Comparison of ENCODE assay signal across 11 mouse cellular contexts in the genomic region with DNA sequence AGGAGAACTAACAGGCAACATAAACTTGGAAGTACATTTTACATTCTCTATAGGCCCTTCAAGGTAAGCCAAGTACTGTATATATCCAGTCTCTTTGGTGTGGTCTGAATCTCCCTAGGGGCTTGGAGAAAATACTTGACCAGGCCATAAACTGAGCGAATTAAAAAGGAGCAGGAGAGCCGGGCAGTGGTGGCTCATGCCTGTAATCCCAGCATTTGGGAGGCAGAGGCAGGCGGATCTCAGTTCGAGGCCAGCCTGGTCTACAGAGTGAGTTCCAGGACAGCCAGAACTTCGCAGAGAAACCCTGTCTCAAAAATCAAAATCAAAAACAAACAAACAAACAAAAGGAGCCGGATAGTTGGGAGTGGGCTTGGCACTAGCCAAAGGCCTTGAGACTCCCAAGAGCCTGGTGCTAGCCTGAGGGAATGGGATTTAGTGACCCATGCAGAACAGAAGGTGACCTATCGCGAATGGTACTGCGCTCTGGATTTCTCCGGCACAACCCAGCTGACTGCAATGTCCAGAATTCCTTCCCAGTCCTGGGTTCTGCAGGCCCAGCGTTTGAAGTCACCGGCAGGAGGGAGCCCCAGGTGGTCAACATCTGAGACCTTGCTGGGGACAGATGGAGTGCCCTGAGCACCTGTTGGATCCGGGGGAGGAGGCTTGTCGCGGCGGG. TPM values are rescaled to one million over a fixed set of nuclear protein-coding genes. Genes with fewer than 3 reads are reported as not detected.
A peak's percentile ranks its signal among the peaks of the same experiment; 100 is the strongest.
DNase-seq lines count a peak whose midpoint lies in the region; ATAC-seq lines count a peak whose summit lies in the region.
"Had no signal": no experiment of that assay in that cellular context is flagged by ENCODE, and none has a peak within 500 bp of the region (broad histone marks: within the 10 kb centered on the region; RNA-seq: fewer than 3 reads in every experiment).

No protein-coding gene starts in this region.

- ATAC-seq in forebrain, embryonic 13.5 days: no peak
- no peak for ATAC-seq in forebrain, embryonic 14.5 days
- 0 out of 2 replicates have a peak, but pooled peaks have one; percentile 16 for ATAC-seq in midbrain, embryonic 11.5 days (ENCODE audit: low FRiP score)
- no peak for ATAC-seq in midbrain, embryonic 16.5 days
- ATAC-seq in stomach, embryonic 15.5 days (ENCODE audit: insufficient read depth, low FRiP score, low read depth): no peak
- ATAC-seq: forebrain, embryonic 15.5 days had no signal

- H3K36me3 ChIP-seq in forebrain, embryonic 13.5 days (ENCODE audit: poor library complexity, severe bottlenecking): no peaks in the 10 kb centered on the region
- no peaks in the 10 kb centered on the region for H3K36me3 ChIP-seq in forebrain, embryonic 14.5 days (ENCODE audit: control insufficient read depth, insufficient read depth, low read length)
- no peaks in the 10 kb centered on the region for H3K36me3 ChIP-seq in midbrain, embryonic 11.5 days (ENCODE audit: control insufficient read depth, insufficient read depth, low read length)
- no peaks in the 10 kb centered on the region for H3K36me3 ChIP-seq in midbrain, embryonic 16.5 days (ENCODE audit: control insufficient read depth, insufficient read depth, low read length)
- no peaks in the 10 kb centered on the region for H3K36me3 ChIP-seq in stomach, embryonic 15.5 days
- H3K36me3 ChIP-seq: embryonic facial prominence, embryonic 13.5 days; forebrain, embryonic 15.5 days had no signal

- H3K9me3 ChIP-seq in forebrain, embryonic 13.5 days (replicated peaks): no peaks in the 10 kb centered on the region
- H3K9me3 ChIP-seq in forebrain, embryonic 14.5 days (replicated peaks; ENCODE audit: control insufficient read depth, low read length): no peaks in the 10 kb centered on the region
- H3K9me3 ChIP-seq in midbrain, embryonic 11.5 days (ENCODE audit: control insufficient read depth, low read length): no peaks in the 10 kb centered on the region
- no peaks in the 10 kb centered on the region for H3K9me3 ChIP-seq in midbrain, embryonic 16.5 days (replicated peaks; ENCODE audit: control insufficient read depth, low read length, poor library complexity, severe bottlenecking)
- no peaks in the 10 kb centered on the region for H3K9me3 ChIP-seq in stomach, embryonic 15.5 days
- H3K9me3 ChIP-seq: embryonic facial prominence, embryonic 13.5 days; forebrain, embryonic 15.5 days had no signal

- H3K27ac ChIP-seq in forebrain, embryonic 13.5 days: no peak overlapping the region
- no peak overlapping the region for H3K27ac ChIP-seq in forebrain, embryonic 14.5 days (ENCODE audit: low read depth, low read length)
- no peak overlapping the region for H3K27ac ChIP-seq in midbrain, embryonic 11.5 days (ENCODE audit: low read depth, low read length)
- H3K27ac ChIP-seq in midbrain, embryonic 16.5 days (ENCODE audit: low read length): no peak overlapping the region
- H3K27ac ChIP-seq in stomach, embryonic 15.5 days: no peak overlapping the region
- H3K27ac ChIP-seq: embryonic facial prominence, embryonic 13.5 days; forebrain, embryonic 15.5 days; macrophage had no signal

- 49% methylated on average over 16 of the region's 16 CpGs for WGBS in forebrain, embryonic 13.5 days
- WGBS in forebrain, embryonic 14.5 days: 51% methylated on average over 16 of the region's 16 CpGs
- 44% methylated on average over 16 of the region's 16 CpGs for WGBS in midbrain, embryonic 11.5 days
- WGBS in midbrain, embryonic 16.5 days: 48% methylated on average over 16 of the region's 16 CpGs
- WGBS in stomach, embryonic 15.5 days: 54% methylated on average over 16 of the region's 16 CpGs

- H3K9ac ChIP-seq in forebrain, embryonic 13.5 days: no peak overlapping the region
- no peak overlapping the region for H3K9ac ChIP-seq in forebrain, embryonic 14.5 days (ENCODE audit: low read length)
- no peak overlapping the region for H3K9ac ChIP-seq in midbrain, embryonic 11.5 days (ENCODE audit: low read length)
- no peak overlapping the region for H3K9ac ChIP-seq in midbrain, embryonic 16.5 days (ENCODE audit: low read depth, low read length)
- no peak overlapping the region for H3K9ac ChIP-seq in stomach, embryonic 15.5 days
- H3K9ac ChIP-seq: embryonic facial prominence, embryonic 13.5 days; forebrain, embryonic 15.5 days had no signal

- peak overlapping the region; percentile 21; the same call in 1 of the 2 replicates for H3K4me2 ChIP-seq in forebrain, embryonic 13.5 days
- H3K4me2 ChIP-seq in forebrain, embryonic 14.5 days (ENCODE audit: low read length): no peak overlapping the region
- no peak overlapping the region; the same call in 1 of the 2 replicates for H3K4me2 ChIP-seq in midbrain, embryonic 11.5 days
- H3K4me2 ChIP-seq in midbrain, embryonic 16.5 days (ENCODE audit: low read length): no peak overlapping the region
- 0 out of 2 replicates have a peak overlapping the region, but pooled peaks have one; percentile 9 for H3K4me2 ChIP-seq in stomach, embryonic 15.5 days
- H3K4me2 ChIP-seq: embryonic facial prominence, embryonic 13.5 days; forebrain, embryonic 15.5 days had no signal

- DNase-seq in forebrain, embryonic 14.5 days (ENCODE audit: low spot score): no peak
- DNase-seq in kidney, adult 11 months: peak; percentile 49
- no peak for DNase-seq in kidney, postnatal 10 days
- DNase-seq in midbrain, embryonic 11.5 days (ENCODE audit: low spot score, missing footprints): peak; percentile 51
- DNase-seq in adrenal gland, adult (ENCODE audit: inconsistent age in 2 of 2, low spot score in 1 of 2): no peak

- H3K4me1 ChIP-seq in forebrain, embryonic 13.5 days: peaks cover 11% of the 10 kb centered on the region
- peaks cover 4% of the 10 kb centered on the region; the same call in 1 of the 2 replicates for H3K4me1 ChIP-seq in forebrain, embryonic 14.5 days (ENCODE audit: control insufficient read depth, insufficient read depth, low read length)
- peaks cover 12% of the 10 kb centered on the region for H3K4me1 ChIP-seq in midbrain, embryonic 11.5 days (ENCODE audit: control insufficient read depth, insufficient read depth, low read length)
- H3K4me1 ChIP-seq in midbrain, embryonic 16.5 days (ENCODE audit: control insufficient read depth, insufficient read depth, low read length): no peaks in the 10 kb centered on the region
- no peaks in the 10 kb centered on the region for H3K4me1 ChIP-seq in stomach, embryonic 15.5 days
- H3K4me1 ChIP-seq: forebrain, embryonic 15.5 days had no signal

- no peaks in the 10 kb centered on the region for H3K27me3 ChIP-seq in forebrain, embryonic 13.5 days
- H3K27me3 ChIP-seq in forebrain, embryonic 14.5 days (replicated peaks; ENCODE audit: control insufficient read depth, insufficient read depth, low read length): no peaks in the 10 kb centered on the region
- no peaks in the 10 kb centered on the region for H3K27me3 ChIP-seq in midbrain, embryonic 11.5 days (ENCODE audit: control insufficient read depth, insufficient read depth, low read length)
- H3K27me3 ChIP-seq in midbrain, embryonic 16.5 days (ENCODE audit: control insufficient read depth, insufficient read depth, low read depth, low read length): no peaks in the 10 kb centered on the region
- H3K27me3 ChIP-seq in stomach, embryonic 15.5 days (replicated peaks): no peaks in the 10 kb centered on the region
- H3K27me3 ChIP-seq: forebrain, embryonic 15.5 days had no signal

- H3K4me3 ChIP-seq in forebrain, embryonic 13.5 days: no peak overlapping the region
- H3K4me3 ChIP-seq in forebrain, embryonic 14.5 days (ENCODE audit: low read depth, low read length): no peak overlapping the region
- no peak overlapping the region for H3K4me3 ChIP-seq in midbrain, embryonic 11.5 days (ENCODE audit: low read depth, low read length)
- H3K4me3 ChIP-seq in midbrain, embryonic 16.5 days (ENCODE audit: low read depth, low read length): no peak overlapping the region
- H3K4me3 ChIP-seq in stomach, embryonic 15.5 days (replicated peaks): no peak overlapping the region
- H3K4me3 ChIP-seq: embryonic facial prominence, embryonic 13.5 days; forebrain, embryonic 15.5 days had no signal

RNA-seq across cellular contexts. Expression of a gene that starts 10.6 kb away (rescaled TPM):
- 1.5 and 2.1 TPM in 2 replicates for polyA plus RNA-seq in forebrain, embryonic 13.5 days (2015; fragmentation: Nextera tagmentation; extraction: Ambion mirVana)
- 3.9 and 4.1 TPM in 2 replicates for polyA plus RNA-seq in forebrain, embryonic 14.5 days (2014; fragmentation: Nextera tagmentation; extraction: Ambion mirVana)
- polyA plus RNA-seq in midbrain, embryonic 11.5 days (2014; fragmentation: Nextera tagmentation; extraction: Ambion mirVana): 2.0 and 2.5 TPM in 2 replicates
- polyA plus RNA-seq in midbrain, embryonic 16.5 days (2015; fragmentation: Nextera tagmentation; extraction: Ambion mirVana): 9.0 and 10.8 TPM in 2 replicates
- 4.6 and 5.5 TPM in 2 replicates for polyA plus RNA-seq in stomach, embryonic 15.5 days (2015; fragmentation: Nextera tagmentation; extraction: Ambion mirVana)

RNA-seq across cellular contexts. Expression of a gene that starts 46.0 kb away (rescaled TPM):
- 285 and 294 TPM in 2 replicates for polyA plus RNA-seq in forebrain, embryonic 13.5 days (2015; fragmentation: Nextera tagmentation; extraction: Ambion mirVana)
- 122 and 124 TPM in 2 replicates for polyA plus RNA-seq in forebrain, embryonic 14.5 days (2014; fragmentation: Nextera tagmentation; extraction: Ambion mirVana)
- 339 and 375 TPM in 2 replicates for polyA plus RNA-seq in midbrain, embryonic 11.5 days (2014; fragmentation: Nextera tagmentation; extraction: Ambion mirVana)
- 195 and 213 TPM in 2 replicates for polyA plus RNA-seq in midbrain, embryonic 16.5 days (2015; fragmentation: Nextera tagmentation; extraction: Ambion mirVana)
- 368 and 423 TPM in 2 replicates for polyA plus RNA-seq in stomach, embryonic 15.5 days (2015; fragmentation: Nextera tagmentation; extraction: Ambion mirVana)

Comparison
In these comparisons a context has a peak if more than half of its experiments do, and no peak if none do; other contexts are left out.
1. H3K4me2 ChIP-seq: peak in forebrain, embryonic 13.5 days (single experiment) and stomach, embryonic 15.5 days (single experiment); none in forebrain, embryonic 14.5 days (single experiment), midbrain, embryonic 11.5 days (single experiment) and midbrain, embryonic 16.5 days (single experiment).
2. DNase-seq: peak in kidney, adult 11 months (single experiment) and midbrain, embryonic 11.5 days (single experiment); none in forebrain, embryonic 14.5 days (single experiment), kidney, postnatal 10 days (single experiment) and adrenal gland, adult (0 of 2).